Mouse (Mus musculus) limb, embryonic 14.5 days (tissue): ENCODE measurements around the gene Slc15a3. TPM values are rescaled to one million over a fixed set of nuclear protein-coding genes. Genes with fewer than 3 reads are reported as not detected.

ENCODE experiments used
- ATAC-seq: fragments of 200-750 bp; cut with Nextera tagmentation; 2 replicates; pipeline ENCODE4 v1.8.0; 2017; ENCODE audit warnings: low read depth, moderate number of reproducible peaks, moderate TSS enrichment; ENCODE audit not compliant: low FRiP score
- DNase-seq: peaks from one replicate; pipeline ENCODE4 v3.0.0-alpha.2; 2015; ENCODE audit warnings: low spot score
- H3K27ac ChIP-seq: fragments of 300-500 bp; sonication (generic); replicated peaks from 2 replicates; pipeline ENCODE4 v1.5.1; 2014; ENCODE audit warnings: low read depth, mild to moderate bottlenecking, low read length, moderate library complexity, mixed read lengths
- H3K27me3 ChIP-seq: fragments of 300-500 bp; sonication (generic); 2 replicates; pipeline ENCODE4 v1.6.1; 2014; ENCODE audit warnings: low read length, mixed read lengths; ENCODE audit not compliant: control insufficient read depth, insufficient read depth
- H3K36me3 ChIP-seq: fragments of 300-500 bp; sonication (generic); 2 replicates; pipeline ENCODE4 v1.6.1; 2014; ENCODE audit warnings: mild to moderate bottlenecking, low read length, moderate library complexity, mixed read lengths; ENCODE audit not compliant: control insufficient read depth, insufficient read depth
- H3K4me1 ChIP-seq: fragments of 300-500 bp; sonication (generic); 2 replicates; pipeline ENCODE4 v1.6.1; 2014; ENCODE audit warnings: antibody characterized with exemption, low read length, mixed read lengths; ENCODE audit not compliant: control insufficient read depth, insufficient read depth
- H3K4me2 ChIP-seq: fragments of 300-500 bp; sonication (generic); replicated peaks from 2 replicates; pipeline ENCODE4 v1.6.1; 2014; ENCODE audit warnings: low read depth, mild to moderate bottlenecking, low read length, moderate library complexity; ENCODE audit not compliant: severe bottlenecking
- H3K4me3 ChIP-seq: fragments of 300-500 bp; sonication (generic); replicated peaks from 2 replicates; pipeline ENCODE4 v1.5.1; 2014; ENCODE audit warnings: low read length
- H3K9ac ChIP-seq: fragments of 300-500 bp; sonication (generic); 2 replicates; pipeline ENCODE4 v1.6.1; 2014; ENCODE audit warnings: mild to moderate bottlenecking, low read depth, low read length, moderate library complexity; ENCODE audit not compliant: severe bottlenecking
- H3K9me3 ChIP-seq: fragments of 300-500 bp; sonication (generic); 2 replicates; pipeline ENCODE4 v1.6.1; 2016; ENCODE audit warnings: low read length; ENCODE audit not compliant: control insufficient read depth
- POLR2A ChIP-seq: fragments of 200-500 bp; IDR thresholded peaks from 2 replicates; pipeline ENCODE4 v1.8.0; 2012; ENCODE audit warnings: inconsistent platforms, mild to moderate bottlenecking, moderate library complexity, borderline replicate concordance; ENCODE audit not compliant: insufficient read depth, insufficient read length; ENCODE audit errors: extremely low read depth
- WGBS: fragments of 180-500 bp; shearing (Covaris S2); extraction: QIAGEN DNeasy Blood & Tissue Kit; methylation state at CpG from one replicate; pipeline ENCODE4 v1.1.7; 2014; 5-methylcytosine and 5-hydroxymethylcytosine counted together
- polyA plus RNA-seq, 2 experiments: library from polyadenylated mRNA; depleted of rRNA in 1 of 2; stranded (reverse) in 1 of 2; unstranded in 1 of 2; fragments of >200 nt; fragmentation: Nextera tagmentation in 1 of 2; extraction: Ambion mirVana in 1 of 2; gene quantifications; 2 replicates each; pipeline versions ENCODE4 v1.2.1 to v1.2.3; 2012 to 2014

Slc15a3 gene
- polyA plus RNA-seq, 2 experiments = 1.7 to 2.1 TPM

DNA sequence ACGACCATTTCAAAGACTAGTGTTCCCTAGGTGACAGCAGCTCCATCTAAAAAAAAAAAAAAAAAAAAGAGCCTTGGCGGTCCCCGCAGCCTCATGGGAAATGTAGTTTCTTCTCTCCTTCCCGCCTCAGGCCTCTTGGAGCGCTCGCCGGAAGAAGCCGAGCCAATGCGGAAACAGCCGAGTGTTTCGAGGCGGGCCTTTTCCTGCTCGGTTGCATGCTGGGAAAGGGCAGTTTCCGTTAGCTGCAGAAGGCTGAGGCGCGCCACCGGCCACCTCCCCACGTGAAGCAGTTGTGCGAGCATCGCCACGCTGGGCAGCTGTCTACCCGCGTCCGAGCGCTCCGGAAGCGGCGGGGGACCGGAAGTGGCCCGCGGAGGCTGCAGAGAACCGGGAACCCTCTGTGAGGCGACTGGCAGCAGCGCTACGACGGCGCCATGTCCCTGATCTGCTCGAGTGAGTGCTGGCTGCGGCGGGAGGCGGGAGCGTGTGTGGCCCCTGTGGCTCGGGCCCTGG, 55.5 kb downstream of the Slc15a3 start, which contains the start of gene Prpf19:
Prpf19 (plus strand) TSS at position 216 of the 513 bp plus-strand sequence.
- peak; percentile 98 for DNase-seq
- peaks cover 22% of the 10 kb centered on the region for H3K36me3 ChIP-seq
- peak; percentile 96 for ATAC-seq
- under 1% methylated on average over 39 of the region's 43 CpGs for WGBS
- H3K9me3 ChIP-seq = no peaks in the 10 kb centered on the region
- H3K27me3 ChIP-seq = no peaks in the 10 kb centered on the region
- TF ChIP-seq POLR2A = peak; percentile 69; the same call in 1 of the 2 replicates
- peak within 1 kb of the TSS; percentile 93 for H3K27ac ChIP-seq
- peak within 1 kb of the TSS; percentile 87 for H3K4me2 ChIP-seq
- peaks cover 11% of the 10 kb centered on the region; the same call in 1 of the 2 replicates for H3K4me1 ChIP-seq
- H3K4me3 ChIP-seq = peak within 1 kb of the TSS; percentile 95
- peak within 1 kb of the TSS; percentile 94 for H3K9ac ChIP-seq

DNA sequence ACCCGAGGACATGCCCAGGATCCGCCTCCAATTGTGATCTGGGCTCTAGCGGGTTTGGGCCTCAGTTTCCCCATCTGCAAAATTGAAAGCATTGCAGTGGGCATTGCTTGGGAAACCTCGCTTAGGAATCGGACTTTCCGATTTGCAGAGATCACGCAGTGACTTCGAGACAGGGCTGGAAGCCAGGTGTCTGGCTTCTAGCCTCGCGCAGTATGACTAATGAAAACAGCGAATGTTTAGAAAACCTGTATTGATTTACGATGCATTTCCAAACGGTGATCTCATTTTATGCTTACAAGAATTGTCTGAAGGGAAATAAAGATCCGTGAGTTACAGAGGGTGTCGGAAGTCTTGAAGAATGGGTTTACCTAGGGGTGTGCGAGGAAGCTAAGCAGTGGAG, 56.2 kb downstream of the Slc15a3 start:
- peak; percentile 57 for DNase-seq

GRCm38 (mm10) chr19:10896849-10897248, 57.3 kb downstream of the Slc15a3 start:
- Histone ChIP-seq H3K4me1 (peaks cover 11% of the 10 kb centered on the region; the same call in 1 of the 2 replicates), H3K36me3 (peaks cover 40% of the 10 kb centered on the region), H3K9ac (peak overlapping the region; percentile 94), H3K27me3 (no peaks in the 10 kb centered on the region), H3K9me3 (no peaks in the 10 kb centered on the region), H3K4me3 (0 out of 2 replicates have a peak overlapping the region, but pooled peaks have one; percentile 95), H3K27ac (no peak overlapping the region), H3K4me2 (peak overlapping the region; percentile 87)
- no peak for TF ChIP-seq POLR2A
- DNase-seq (no peak), ATAC-seq (no peak)
- WGBS = 87% methylated on average over 7 of the region's 7 CpGs

More for the DNA sequence above, 56.2 kb downstream of the Slc15a3 start:
- Histone ChIP-seq H3K27me3 (no peaks in the 10 kb centered on the region), H3K36me3 (peaks cover 28% of the 10 kb centered on the region), H3K9me3 (no peaks in the 10 kb centered on the region), H3K9ac (peak overlapping the region; percentile 94), H3K27ac (peak overlapping the region; percentile 93), H3K4me1 (peaks cover 11% of the 10 kb centered on the region; the same call in 1 of the 2 replicates), H3K4me3 (peak overlapping the region; percentile 95), H3K4me2 (peak overlapping the region; percentile 87)
- ATAC-seq = no peak
- WGBS = 1% methylated on average over 16 of the region's 16 CpGs
- TF ChIP-seq POLR2A = no peak

DNA sequence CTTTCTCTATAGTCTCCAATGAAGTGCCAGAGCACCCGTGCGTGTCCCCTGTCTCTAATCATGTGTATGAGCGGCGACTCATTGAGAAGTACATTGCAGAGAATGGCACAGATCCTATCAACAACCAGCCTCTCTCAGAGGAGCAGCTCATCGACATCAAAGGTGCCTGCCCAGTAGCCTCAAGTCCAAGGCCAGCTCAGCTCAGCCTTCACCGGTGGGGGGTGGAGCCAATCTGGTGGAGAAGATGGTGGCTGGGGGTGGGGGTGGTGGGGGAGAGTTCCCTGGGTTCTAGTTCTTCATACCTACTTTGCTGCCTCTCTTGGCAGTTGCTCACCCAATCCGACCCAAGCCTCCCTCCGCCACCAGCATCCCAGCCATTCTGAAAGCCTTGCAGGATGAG, 58.0 kb downstream of the Slc15a3 start:
- Histone ChIP-seq H3K4me3 (no peak overlapping the region), H3K4me1 (peaks cover 11% of the 10 kb centered on the region; the same call in 1 of the 2 replicates), H3K9ac (no peak overlapping the region), H3K9me3 (no peaks in the 10 kb centered on the region), H3K27me3 (no peaks in the 10 kb centered on the region), H3K4me2 (no peak overlapping the region), H3K36me3 (peaks cover 46% of the 10 kb centered on the region), H3K27ac (no peak overlapping the region)
- 88% methylated on average over 8 of the region's 8 CpGs for WGBS
- DNase-seq = no peak
- no peak for TF ChIP-seq POLR2A
- ATAC-seq = no peak

DNA sequence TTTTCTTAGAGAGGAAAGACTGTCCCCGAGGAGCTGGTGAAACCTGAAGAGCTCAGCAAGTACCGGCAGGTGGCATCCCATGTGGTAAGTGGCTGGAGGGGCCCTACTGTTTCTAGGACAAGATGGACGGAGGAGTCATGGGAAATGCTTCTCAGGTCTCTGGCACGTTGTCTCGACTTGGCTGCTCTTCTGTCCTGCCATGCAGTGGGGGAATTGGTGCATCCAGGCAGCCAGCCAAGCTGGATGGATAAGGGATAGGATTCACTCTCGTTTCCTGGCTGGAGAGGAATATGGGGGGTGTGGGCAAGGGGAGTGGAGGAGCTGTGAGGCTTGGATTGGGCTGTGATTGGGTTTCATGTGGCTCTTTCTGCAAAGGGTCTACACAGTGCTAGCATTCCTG, 60.8 kb downstream of the Slc15a3 start:
- Histone ChIP-seq H3K9ac (no peak overlapping the region), H3K36me3 (peaks cover 74% of the 10 kb centered on the region), H3K9me3 (no peaks in the 10 kb centered on the region), H3K27me3 (no peaks in the 10 kb centered on the region), H3K4me2 (no peak overlapping the region), H3K27ac (no peak overlapping the region), H3K4me1 (peaks cover 7% of the 10 kb centered on the region; the same call in 1 of the 2 replicates), H3K4me3 (no peak overlapping the region)
- ATAC-seq (no peak), DNase-seq (no peak)
- TF ChIP-seq POLR2A = no peak
- WGBS = 88% methylated on average over 6 of the region's 6 CpGs
